Mouse (Mus musculus) G1E (cell line): ENCODE data around the gene Gal3st4.

Source experiments
- CTCF ChIP-seq: IDR thresholded peaks from 2 replicates; pipeline ENCODE4 v1.5.1; 2012; ENCODE audit warnings: low read depth, low read length, inconsistent platforms, mixed read lengths
- GATA1 ChIP-seq: IDR thresholded peaks from 2 replicates; pipeline ENCODE4 v1.6.1; 2012; ENCODE audit warnings: borderline replicate concordance, low read length, inconsistent platforms, mixed read lengths
- GATA2 ChIP-seq: IDR thresholded peaks from 2 replicates; pipeline ENCODE4 v1.6.1; 2012; ENCODE audit warnings: low read depth, low read length, inconsistent platforms, borderline replicate concordance
- POLR2AphosphoS5 ChIP-seq: IDR thresholded peaks from 2 replicates; pipeline ENCODE4 v1.6.1; 2012; ENCODE audit warnings: low read depth, low read length, inconsistent platforms; ENCODE audit not compliant: insufficient replicate concordance
- TAL1 ChIP-seq: conservative IDR thresholded peaks from 2 replicates; pipeline ENCODE4 v1.6.1; 2012; ENCODE audit warnings: low read depth, low read length, inconsistent platforms, mixed read lengths

- no peak for TF ChIP-seq CTCF
- no peak for TF ChIP-seq GATA1
- TF ChIP-seq TAL1, result no peak
- TF ChIP-seq GATA2, result no peak
- no peak for TF ChIP-seq POLR2AphosphoS5
Observed at GRCm38 (mm10) chr5:138241511-138241910, 31.1 kb downstream of the Gal3st4 start.
